Comparison of ENCODE assay signal across 19 mouse cellular contexts in genomic region chr4:119489666-119490065, GRCm38 (mm10). TPM values are rescaled to one million over a fixed set of nuclear protein-coding genes. Genes with fewer than 3 reads are reported as not detected.
"Had no signal": no experiment of that assay in that cellular context is flagged by ENCODE, and none has a peak within 500 bp of the region (broad histone marks: within the 10 kb centered on the region; RNA-seq: fewer than 3 reads in every experiment).

No protein-coding gene starts in this region.

- H3K4me1 ChIP-seq: stomach, embryonic 15.5 days had no signal

- H3K9ac ChIP-seq: limb, embryonic 13.5 days; liver, embryonic 14.5 days; midbrain, embryonic 13.5 days; stomach, embryonic 15.5 days had no signal

- DNase-seq: kidney, adult 11 months; kidney, adult 9 months; kidney, postnatal 36 days; lung, adult 2 months; lung, postnatal 36 days; right cerebral cortex, postnatal 4 days; spleen, adult 18-20 months; thymus, adult 2 months; thymus, postnatal 25 days had no signal

- H3K36me3 ChIP-seq: limb, embryonic 13.5 days; midbrain, embryonic 13.5 days; stomach, embryonic 15.5 days had no signal

- H3K4me2 ChIP-seq: limb, embryonic 13.5 days; midbrain, embryonic 13.5 days; stomach, embryonic 15.5 days had no signal

- H3K27ac ChIP-seq: kidney, postnatal 0 days; layer of hippocampus, adult 2 months; limb, embryonic 13.5 days; liver, embryonic 14.5 days; midbrain, embryonic 13.5 days; stomach, embryonic 15.5 days had no signal

- H3K9me3 ChIP-seq: limb, embryonic 13.5 days; midbrain, embryonic 13.5 days; stomach, embryonic 15.5 days had no signal

- H3K4me3 ChIP-seq: layer of hippocampus, adult 2 months; limb, embryonic 13.5 days; midbrain, embryonic 13.5 days; stomach, embryonic 15.5 days had no signal

- ATAC-seq: lung, postnatal 0 days; midbrain, embryonic 13.5 days had no signal

RNA-seq across cellular contexts. Expression of gene Rimkla, which starts 2.8 kb away (rescaled TPM):
- total RNA-seq: liver, adult 2 months; megakaryocyte progenitor cell, adult 5-6 weeks; monocyte, adult 5-6 weeks had no signal
- polyA plus RNA-seq: liver, adult 2 months had no signal
